ENCODE assay signal across 9 mouse cellular contexts in genomic region chr13:111805738-111806722, GRCm38 (mm10). TPM values are rescaled to one million over a fixed set of nuclear protein-coding genes. Genes with fewer than 3 reads are reported as not detected.
DNase-seq lines count a peak whose midpoint lies in the region; ATAC-seq and TF ChIP-seq lines count a peak whose summit lies in the region.
"Had no signal": no experiment of that assay in that cellular context is flagged by ENCODE, and none has a peak within 500 bp of the region (broad histone marks: within the 10 kb centered on the region; RNA-seq: fewer than 3 reads in every experiment).

No protein-coding gene starts in this region.

- H3K9ac ChIP-seq in heart, embryonic 12.5 days: no peak overlapping the region

- H3K4me2 ChIP-seq in heart, embryonic 12.5 days: peak overlapping the region; percentile 40

- no peak for DNase-seq in heart, postnatal 36 days
- peak; percentile 90 for DNase-seq in A20 (ENCODE audit: low read depth, low spot score)
- peak; percentile 61 for DNase-seq in lung, postnatal 10 days
- DNase-seq in adrenal gland, postnatal 25 days: no peak
- no peak for DNase-seq in ovary, postnatal 14 days (ENCODE audit: low spot score)
- no peak for DNase-seq in left cerebral cortex, postnatal 4 days
- DNase-seq: gastrocnemius, postnatal 25 days had no signal

- peaks cover 46% of the 10 kb centered on the region for H3K4me1 ChIP-seq in heart, embryonic 12.5 days (replicated peaks)
- H3K4me1 ChIP-seq in embryonic fibroblast, embryonic 13.5 days (ENCODE audit: control insufficient read depth, insufficient read depth, low read length): peaks cover 8% of the 10 kb centered on the region

- intact Hi-C loops in heart, postnatal 36 days (cut with DNase I): loop anchor here (5.0 kb wide), 5 partner anchors 101 to 276 kb away; no protein-coding TSS in a partner anchor
- intact Hi-C loops in left cerebral cortex, postnatal 4 days (cut with DNase I): no loop called here

- 49% methylated on average over 15 of the region's 15 CpGs for WGBS in heart, embryonic 12.5 days

- H3K36me3 ChIP-seq in heart, embryonic 12.5 days: no peaks in the 10 kb centered on the region

- TF ChIP-seq POLR2A in embryonic fibroblast, embryonic 13.5 days (IDR thresholded peaks at IDR 0.05; ENCODE audit: low read depth, low read length): no peak

- H3K4me3 ChIP-seq in heart, embryonic 12.5 days: no peak overlapping the region
- H3K4me3 ChIP-seq in embryonic fibroblast, embryonic 13.5 days (ENCODE audit: insufficient read depth, low read length): no peak overlapping the region

- peak overlapping the region; percentile 46; the same call in 1 of the 2 replicates for H3K27ac ChIP-seq in heart, embryonic 12.5 days (ENCODE audit: poor library complexity, severe bottlenecking)
- 0 out of 2 replicates have a peak overlapping the region, but pooled peaks have one; percentile 25 for H3K27ac ChIP-seq in embryonic fibroblast, embryonic 13.5 days (ENCODE audit: insufficient read depth, low read length)

- ATAC-seq in heart, embryonic 12.5 days (ENCODE audit: insufficient number of reproducible peaks, low FRiP score): no peak

- no peaks in the 10 kb centered on the region for H3K9me3 ChIP-seq in heart, embryonic 12.5 days (replicated peaks)

- TF ChIP-seq CTCF in embryonic fibroblast, embryonic 13.5 days (IDR thresholded peaks at IDR 0.05; ENCODE audit: borderline replicate concordance, insufficient read depth, low read length): no peak

- no peaks in the 10 kb centered on the region for H3K27me3 ChIP-seq in heart, embryonic 12.5 days (replicated peaks)

RNA-seq across cellular contexts. Expression of gene Map3k1, which starts 2.8 kb away (rescaled TPM):
- polyA plus RNA-seq in heart, embryonic 12.5 days (2016; fragmentation: Nextera tagmentation; extraction: Ambion mirVana): 16.7 and 18.7 TPM in 2 replicates
- total RNA-seq in heart, postnatal 36 days (2021): 10 to 100 TPM; 25.9 to 27.9 TPM
- polyA plus RNA-seq in embryonic fibroblast, embryonic 13.5 days (2011; ENCODE audit: insufficient read length, low read depth, missing spikeins): 4.9 and 7.0 TPM in 2 replicates
- 60.6 and 62.2 TPM in 2 replicates for total RNA-seq in adrenal gland, postnatal 25 days (2021)
- 10 to 100 TPM; 19.1 to 21.3 TPM for total RNA-seq in left cerebral cortex, postnatal 4 days (2021)

Comparison
In these comparisons a context has a peak if more than half of its experiments do, and no peak if none do; other contexts are left out.
1. DNase-seq: peak in A20 (single experiment) and lung, postnatal 10 days (single experiment); none in heart, postnatal 36 days (0 of 2), adrenal gland, postnatal 25 days (single experiment), ovary, postnatal 14 days (single experiment) and left cerebral cortex, postnatal 4 days (single experiment).